Mouse (Mus musculus): Measurements from ENCODE around the gene Slc16a3. TPM values are rescaled to one million over a fixed set of nuclear protein-coding genes. Genes with fewer than 3 reads are reported as not detected.

Slc16a3 gene
- polyA plus RNA-seq, 1 experiment from 2014 or later = 64.0 TPM

DNA sequence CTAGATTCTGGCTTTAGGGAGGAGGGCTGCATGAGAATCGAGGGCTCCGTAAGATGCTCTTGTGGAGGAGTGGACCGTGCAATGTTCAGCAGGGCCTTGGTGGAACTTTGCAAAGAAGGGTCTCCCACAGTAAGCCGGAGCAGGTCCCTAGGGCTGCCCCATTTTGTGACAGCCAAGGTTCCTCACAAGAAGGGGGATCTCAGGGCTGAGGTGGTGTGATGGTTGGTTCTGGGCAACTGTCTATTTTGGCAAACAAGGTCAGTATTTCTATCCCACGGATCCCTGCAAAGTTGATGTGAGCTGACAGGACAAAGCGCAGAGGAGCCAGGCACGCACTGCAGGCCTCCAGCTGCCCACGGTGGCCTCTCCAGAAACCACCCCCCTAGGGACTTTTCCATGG is 3.0 kb downstream of the Slc16a3 start:
- ATAC-seq (replicated peaks; ENCODE audit: low FRiP score, low TSS enrichment, low read depth) = no peak
- peaks cover 12% of the 10 kb centered on the region for H3K36me3 ChIP-seq (ENCODE audit: control insufficient read depth, insufficient read depth, low read length)
- 23% methylated on average over 8 of the region's 8 CpGs for WGBS
- 0 out of 2 replicates have a peak overlapping the region, but pooled peaks have one; percentile 37 for H3K9ac ChIP-seq (ENCODE audit: low read length)
- no peaks in the 10 kb centered on the region for H3K9me3 ChIP-seq (ENCODE audit: control insufficient read depth, low read length)
- peak overlapping the region; percentile 54 for H3K4me2 ChIP-seq (ENCODE audit: low read length)
- peak overlapping the region; percentile 64 for H3K4me3 ChIP-seq (ENCODE audit: low read depth, low read length)
- DNase-seq (ENCODE audit: low spot score) = no peak
- H3K27me3 ChIP-seq (replicated peaks; ENCODE audit: control insufficient read depth, insufficient read depth, low read length) = 0 out of 2 replicates have a peak, but pooled peaks cover 2% of the 10 kb centered on the region
- peak overlapping the region; percentile 19 for H3K27ac ChIP-seq (ENCODE audit: low read depth)
- H3K4me1 ChIP-seq (replicated peaks; ENCODE audit: control insufficient read depth, insufficient read depth, low read length) = peaks cover 20% of the 10 kb centered on the region

DNA sequence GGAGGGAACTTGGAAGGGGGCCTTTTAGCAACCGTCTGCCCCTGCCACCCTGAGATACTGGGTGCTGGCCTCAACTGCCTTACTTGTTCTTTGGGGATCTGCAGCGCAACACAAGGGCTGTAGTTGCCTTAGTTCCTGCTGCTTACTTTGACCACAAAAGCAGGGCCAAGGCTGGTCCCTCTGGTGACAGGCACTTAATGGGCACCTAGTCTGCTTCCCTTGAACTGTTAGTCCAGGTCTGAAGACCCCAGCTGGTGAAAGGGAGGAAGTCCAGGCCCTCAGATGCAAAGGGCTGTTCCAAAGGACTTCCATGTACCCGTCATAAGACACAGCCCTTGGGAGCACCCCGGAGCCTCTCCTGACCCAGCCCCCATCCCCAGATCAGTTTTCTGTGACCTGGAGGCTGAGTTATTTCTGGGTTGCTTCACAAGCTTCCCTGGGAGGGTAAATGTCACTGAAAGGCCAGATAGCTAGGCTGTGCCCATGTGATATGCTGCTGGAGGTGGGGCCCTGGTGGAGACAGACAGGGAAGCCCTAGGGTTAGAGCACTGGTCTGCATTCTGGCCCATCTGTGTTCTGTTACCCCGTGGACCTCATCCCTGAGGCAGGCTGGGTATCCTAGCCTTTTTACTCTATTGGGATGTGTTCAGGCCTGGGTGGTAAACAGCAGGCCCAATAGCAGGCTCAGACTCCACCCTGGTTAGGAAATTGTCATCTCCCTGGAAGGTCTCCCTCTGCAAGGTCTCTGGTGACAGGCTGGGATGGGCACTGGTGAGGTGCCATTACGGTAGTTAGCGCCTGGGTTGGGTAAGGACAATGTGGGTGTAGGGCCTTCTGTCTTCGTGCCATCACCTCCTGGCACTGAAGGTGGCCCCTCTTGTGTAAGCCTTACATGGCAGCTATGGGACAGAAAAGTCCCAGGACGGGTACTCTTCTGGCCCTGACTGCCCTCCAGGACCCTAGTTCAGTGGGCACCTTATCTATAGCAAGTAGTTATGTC is 3.8 kb downstream of the Slc16a3 start:
- no peak for ATAC-seq (replicated peaks; ENCODE audit: low FRiP score, low TSS enrichment, low read depth)
- Histone ChIP-seq H3K9ac (ENCODE audit: low read length) (no peak overlapping the region), H3K9me3 (ENCODE audit: control insufficient read depth, low read length) (no peaks in the 10 kb centered on the region), H3K36me3 (ENCODE audit: control insufficient read depth, insufficient read depth, low read length) (peaks cover 20% of the 10 kb centered on the region), H3K4me2 (ENCODE audit: low read length) (peak overlapping the region; percentile 54), H3K27ac (ENCODE audit: low read depth) (peak overlapping the region; percentile 19; the same call in 1 of the 2 replicates), H3K4me1 (replicated peaks; ENCODE audit: control insufficient read depth, insufficient read depth, low read length) (peaks cover 20% of the 10 kb centered on the region), H3K4me3 (ENCODE audit: low read depth, low read length) (no peak overlapping the region; the same call in 1 of the 2 replicates), H3K27me3 (replicated peaks; ENCODE audit: control insufficient read depth, insufficient read depth, low read length) (0 out of 2 replicates have a peak, but pooled peaks cover 2% of the 10 kb centered on the region)
- DNase-seq (ENCODE audit: low spot score) = no peak
- WGBS = 78% methylated on average over 9 of the region's 9 CpGs

DNA sequence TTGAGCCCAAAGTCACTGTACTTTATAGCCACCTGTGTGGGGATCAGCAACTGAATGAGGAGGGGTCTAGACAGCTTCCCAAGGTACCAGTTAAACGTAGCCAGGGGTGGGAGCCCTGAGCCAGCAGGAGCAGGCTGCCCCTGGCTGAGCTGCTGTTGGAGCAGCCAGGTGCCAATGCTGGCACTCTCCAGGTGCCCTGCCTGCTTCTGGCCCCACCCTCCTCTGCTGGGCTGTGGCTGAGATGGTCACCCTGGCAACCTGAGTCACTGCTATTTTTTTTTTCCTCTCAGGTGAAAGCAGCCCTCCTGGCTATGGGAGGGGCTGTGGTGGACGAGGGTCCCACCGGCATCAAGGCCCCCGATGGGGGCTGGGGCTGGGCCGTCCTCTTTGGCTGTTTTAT is 6.7 kb downstream of the Slc16a3 start:
- 78% methylated on average over 5 of the region's 5 CpGs for WGBS

GRCm38 (mm10) chr11:120955701-120956100 is 7.4 kb downstream of the Slc16a3 start:
- peaks cover 10% of the 10 kb centered on the region; the same call in 1 of the 2 replicates for H3K4me1 ChIP-seq (replicated peaks; ENCODE audit: control insufficient read depth, insufficient read depth, low read length)
- H3K27me3 ChIP-seq (replicated peaks; ENCODE audit: control insufficient read depth, insufficient read depth, low read length) = no peaks in the 10 kb centered on the region
- H3K9me3 ChIP-seq (ENCODE audit: control insufficient read depth, low read length) = no peaks in the 10 kb centered on the region
- no peak overlapping the region for H3K4me3 ChIP-seq (ENCODE audit: low read depth, low read length)
- 89% methylated on average over 8 of the region's 8 CpGs for WGBS
- ATAC-seq (replicated peaks; ENCODE audit: low FRiP score, low TSS enrichment, low read depth) (no peak), DNase-seq (ENCODE audit: low spot score) (no peak)
- no peak overlapping the region for H3K4me2 ChIP-seq (ENCODE audit: low read length)
- H3K9ac ChIP-seq (ENCODE audit: low read length) = no peak overlapping the region
- no peak overlapping the region for H3K27ac ChIP-seq (ENCODE audit: low read depth)
- H3K36me3 ChIP-seq (ENCODE audit: control insufficient read depth, insufficient read depth, low read length) = peaks cover 47% of the 10 kb centered on the region

More for the DNA sequence above, 6.7 kb downstream of the Slc16a3 start:
- ATAC-seq (replicated peaks; ENCODE audit: low FRiP score, low TSS enrichment, low read depth) = no peak
- H3K4me2 ChIP-seq (ENCODE audit: low read length) = no peak overlapping the region
- DNase-seq (ENCODE audit: low spot score) = no peak
- no peak overlapping the region for H3K9ac ChIP-seq (ENCODE audit: low read length)
- peaks cover 41% of the 10 kb centered on the region for H3K36me3 ChIP-seq (ENCODE audit: control insufficient read depth, insufficient read depth, low read length)
- no peak overlapping the region for H3K4me3 ChIP-seq (ENCODE audit: low read depth, low read length)
- H3K9me3 ChIP-seq (ENCODE audit: control insufficient read depth, low read length) = no peaks in the 10 kb centered on the region
- no peak overlapping the region for H3K27ac ChIP-seq (ENCODE audit: low read depth)
- peaks cover 13% of the 10 kb centered on the region; the same call in 1 of the 2 replicates for H3K4me1 ChIP-seq (replicated peaks; ENCODE audit: control insufficient read depth, insufficient read depth, low read length)
- H3K27me3 ChIP-seq (replicated peaks; ENCODE audit: control insufficient read depth, insufficient read depth, low read length) = no peaks in the 10 kb centered on the region

DNA sequence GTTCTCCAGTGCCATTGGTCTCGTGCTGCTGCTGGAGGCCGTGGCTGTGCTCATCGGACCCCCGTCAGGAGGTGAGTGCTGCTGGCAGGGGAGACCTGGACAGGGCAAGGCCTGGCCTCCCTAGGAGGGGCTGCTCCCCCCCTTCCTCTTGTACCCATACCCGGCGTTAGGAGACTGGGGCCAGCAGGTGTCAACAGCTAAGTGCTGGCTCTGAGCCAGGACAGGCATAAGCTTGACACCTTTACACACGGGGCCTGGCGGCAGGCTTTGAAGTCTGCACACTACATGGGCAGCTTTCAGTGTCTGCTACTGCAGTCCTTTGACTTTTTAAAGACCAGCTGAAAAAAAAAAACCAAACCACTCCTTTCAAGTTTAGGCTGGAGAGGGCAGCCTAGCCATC is 8.8 kb downstream of the Slc16a3 start:
- peaks cover 61% of the 10 kb centered on the region for H3K36me3 ChIP-seq (ENCODE audit: control insufficient read depth, insufficient read depth, low read length)
- 72% methylated on average over 8 of the region's 8 CpGs for WGBS

DNA sequence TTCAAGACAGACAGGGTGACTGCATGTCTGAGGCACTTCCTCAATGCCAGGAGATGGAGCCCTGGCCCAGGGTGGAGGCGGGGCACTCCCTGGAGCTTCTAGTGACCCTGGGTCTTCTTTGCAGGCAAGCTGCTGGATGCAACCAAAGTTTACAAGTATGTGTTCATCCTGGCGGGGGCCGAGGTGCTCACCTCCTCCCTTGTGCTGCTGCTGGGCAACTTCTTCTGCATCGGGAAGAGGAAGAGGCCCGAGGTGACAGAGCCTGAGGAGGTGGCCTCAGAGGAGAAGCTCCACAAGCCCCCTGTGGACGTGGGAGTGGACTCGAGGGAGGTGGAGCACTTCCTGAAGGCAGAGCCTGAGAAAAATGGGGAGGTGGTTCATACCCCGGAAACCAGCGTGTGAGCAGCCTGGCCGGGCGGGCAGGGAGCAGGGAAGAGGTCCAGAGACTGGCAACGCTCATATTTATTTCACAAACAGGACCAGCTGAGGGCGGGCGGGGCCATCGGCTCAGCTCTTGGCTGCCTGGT is 9.5 kb downstream of the Slc16a3 start:
- no peaks in the 10 kb centered on the region for H3K4me1 ChIP-seq (replicated peaks; ENCODE audit: control insufficient read depth, insufficient read depth, low read length)
- H3K27me3 ChIP-seq (replicated peaks; ENCODE audit: control insufficient read depth, insufficient read depth, low read length) = no peaks in the 10 kb centered on the region
- no peak overlapping the region for H3K4me2 ChIP-seq (ENCODE audit: low read length)
- no peak overlapping the region for H3K27ac ChIP-seq (ENCODE audit: low read depth)
- WGBS = 62% methylated on average over 15 of the region's 15 CpGs
- DNase-seq (ENCODE audit: low spot score) (no peak), ATAC-seq (replicated peaks; ENCODE audit: low FRiP score, low TSS enrichment, low read depth) (no peak)
- H3K9me3 ChIP-seq (ENCODE audit: control insufficient read depth, low read length) = no peaks in the 10 kb centered on the region
- H3K9ac ChIP-seq (ENCODE audit: low read length) = no peak overlapping the region
- no peak overlapping the region for H3K4me3 ChIP-seq (ENCODE audit: low read depth, low read length)
- peaks cover 68% of the 10 kb centered on the region for H3K36me3 ChIP-seq (ENCODE audit: control insufficient read depth, insufficient read depth, low read length)

More for the DNA sequence above, 8.8 kb downstream of the Slc16a3 start:
- Histone ChIP-seq H3K4me1 (replicated peaks; ENCODE audit: control insufficient read depth, insufficient read depth, low read length) (peaks cover 2% of the 10 kb centered on the region; the same call in 1 of the 2 replicates), H3K27me3 (replicated peaks; ENCODE audit: control insufficient read depth, insufficient read depth, low read length) (no peaks in the 10 kb centered on the region), H3K9me3 (ENCODE audit: control insufficient read depth, low read length) (no peaks in the 10 kb centered on the region), H3K4me3 (ENCODE audit: low read depth, low read length) (no peak overlapping the region), H3K9ac (ENCODE audit: low read length) (no peak overlapping the region), H3K4me2 (ENCODE audit: low read length) (no peak overlapping the region), H3K27ac (ENCODE audit: low read depth) (no peak overlapping the region)
- DNase-seq (ENCODE audit: low spot score) (no peak), ATAC-seq (replicated peaks; ENCODE audit: low FRiP score, low TSS enrichment, low read depth) (no peak)

GRCm38 (mm10) chr11:120959066-120959465 is 10.8 kb downstream of the Slc16a3 start:
- 83% methylated on average over 18 of the region's 18 CpGs for WGBS
- Histone ChIP-seq H3K9ac (ENCODE audit: low read length) (no peak overlapping the region), H3K27ac (ENCODE audit: low read depth) (no peak overlapping the region), H3K27me3 (replicated peaks; ENCODE audit: control insufficient read depth, insufficient read depth, low read length) (no peaks in the 10 kb centered on the region), H3K36me3 (ENCODE audit: control insufficient read depth, insufficient read depth, low read length) (peaks cover 81% of the 10 kb centered on the region), H3K4me2 (ENCODE audit: low read length) (no peak overlapping the region), H3K4me3 (ENCODE audit: low read depth, low read length) (no peak overlapping the region), H3K4me1 (replicated peaks; ENCODE audit: control insufficient read depth, insufficient read depth, low read length) (no peaks in the 10 kb centered on the region), H3K9me3 (ENCODE audit: control insufficient read depth, low read length) (no peaks in the 10 kb centered on the region)
- ATAC-seq (replicated peaks; ENCODE audit: low FRiP score, low TSS enrichment, low read depth) (no peak), DNase-seq (ENCODE audit: low spot score) (no peak)

DNA sequence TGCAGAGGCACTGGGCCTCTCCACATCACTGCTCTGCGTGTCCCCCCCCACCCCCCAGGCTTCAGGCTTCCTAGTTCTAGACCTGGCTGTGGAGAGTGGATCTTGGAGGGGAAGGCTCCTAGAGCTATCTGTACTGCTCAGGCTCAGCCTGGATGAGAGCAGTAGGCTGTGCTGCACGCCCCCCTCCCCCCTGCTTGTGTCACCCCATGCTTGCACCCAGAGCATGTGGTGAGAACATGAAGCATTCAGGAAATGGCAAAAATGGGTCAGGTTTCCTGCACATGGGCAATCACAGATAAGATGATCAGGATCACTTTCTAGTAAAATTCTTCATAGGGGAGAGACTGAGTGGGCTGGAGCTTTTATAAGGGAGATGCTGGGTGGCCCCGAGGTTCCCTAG is 11.3 kb downstream of the Slc16a3 start:
- Histone ChIP-seq H3K27me3 (replicated peaks; ENCODE audit: control insufficient read depth, insufficient read depth, low read length) (no peaks in the 10 kb centered on the region), H3K4me2 (ENCODE audit: low read length) (no peak overlapping the region), H3K36me3 (ENCODE audit: control insufficient read depth, insufficient read depth, low read length) (peaks cover 86% of the 10 kb centered on the region), H3K4me1 (replicated peaks; ENCODE audit: control insufficient read depth, insufficient read depth, low read length) (no peaks in the 10 kb centered on the region), H3K27ac (ENCODE audit: low read depth) (no peak overlapping the region), H3K4me3 (ENCODE audit: low read depth, low read length) (no peak overlapping the region), H3K9ac (ENCODE audit: low read length) (no peak overlapping the region), H3K9me3 (ENCODE audit: control insufficient read depth, low read length) (no peaks in the 10 kb centered on the region)
- DNase-seq (ENCODE audit: low spot score) (no peak), ATAC-seq (replicated peaks; ENCODE audit: low FRiP score, low TSS enrichment, low read depth) (no peak)
- WGBS = 71% methylated on average over 3 of the region's 3 CpGs

Measured in intestine, embryonic 14.5 days (tissue).